Mouse (Mus musculus) liver, adult 2 months (tissue): Measurements from ENCODE around the gene St13. TPM values are rescaled to one million over a fixed set of nuclear protein-coding genes. Genes with fewer than 3 reads are reported as not detected.
A peak's percentile ranks its signal among the peaks of the same experiment; 100 is the strongest.
"Not testable (repeated sequence)": the region's sequence is repeated elsewhere in the genome, so short reads cannot be mapped to it uniquely, and the experiment has no call there.

Experiments used
- DNase-seq: peaks from one replicate; pipeline ENCODE4 v3.0.0-alpha.2; 2011; ENCODE audit warnings: low read depth, low spot score; ENCODE audit errors: extremely low read depth
- H3K27ac ChIP-seq: fragments of 200-500 bp; replicated peaks from 2 replicates; pipeline ENCODE4 v1.5.1; 2012; ENCODE audit warnings: low read depth, mild to moderate bottlenecking, control low read depth, inconsistent platforms, low read length; ENCODE audit not compliant: insufficient read depth
- H3K27me3 ChIP-seq: fragments of 200-500 bp; 2 replicates; pipeline ENCODE4 v1.6.1; 2012; ENCODE audit warnings: mild to moderate bottlenecking, moderate library complexity, low read length, inconsistent platforms; ENCODE audit not compliant: control insufficient read depth, insufficient read depth
- H3K36me3 ChIP-seq: fragments of 200-500 bp; 2 replicates; pipeline ENCODE4 v1.6.1; 2012; ENCODE audit warnings: low read length, inconsistent platforms; ENCODE audit not compliant: control insufficient read depth, insufficient read depth
- H3K4me1 ChIP-seq: fragments of 200-500 bp; 2 replicates; pipeline ENCODE4 v1.6.1; 2011; ENCODE audit warnings: low read length; ENCODE audit not compliant: control insufficient read depth, insufficient read depth
- H3K4me3 ChIP-seq: fragments of 200-500 bp; 2 replicates; pipeline ENCODE4 v1.5.1; 2011; ENCODE audit warnings: low read depth, mild to moderate bottlenecking, control low read depth, low read length, moderate library complexity; ENCODE audit not compliant: insufficient read depth
- H3K79me2 ChIP-seq: fragments of 200-500 bp; 2 replicates; pipeline ENCODE4 v1.6.1; 2012; ENCODE audit warnings: inconsistent platforms, mild to moderate bottlenecking, low read length, moderate library complexity; ENCODE audit not compliant: control insufficient read depth, insufficient read depth
- H3K9ac ChIP-seq: fragments of 200-500 bp; 2 replicates; pipeline ENCODE4 v1.6.1; 2012; ENCODE audit warnings: low read depth, mild to moderate bottlenecking, control low read depth, inconsistent platforms, low read length
- CTCF ChIP-seq: fragments of 200-500 bp; IDR thresholded peaks from 2 replicates; pipeline ENCODE4 v1.5.1; 2011; ENCODE audit warnings: low read depth, low read length, control low read depth
- POLR2A ChIP-seq: fragments of 200-500 bp; IDR thresholded peaks from 2 replicates; pipeline ENCODE4 v1.6.1; 2011; ENCODE audit warnings: low read length, control low read depth; ENCODE audit not compliant: insufficient read depth; ENCODE audit errors: extremely low read depth
- WGBS: fragments of 180-500 bp; shearing (Covaris S2); methylation state at CpG from one replicate; pipeline ENCODE4 v1.1.7; 2018; 5-methylcytosine and 5-hydroxymethylcytosine counted together
- polyA plus RNA-seq: library from polyadenylated mRNA; depleted of rRNA; stranded (reverse); fragments of >200 nt; gene quantifications from 2 replicates; pipeline ENCODE4 v1.2.3, GENCODE M21; 2012
- total RNA-seq: library from RNA; depleted of rRNA; stranded (reverse); fragments of >200 nt; gene quantifications from 2 replicates; pipeline ENCODE4 v1.2.3, GENCODE M21; 2014

The St13 gene
- total and polyA plus RNA-seq, 2 experiments: 29.2 to 98.9 TPM

- no peaks in the 10 kb centered on the region for H3K27me3 ChIP-seq
- peaks cover 13% of the 10 kb centered on the region for H3K4me1 ChIP-seq
- TF ChIP-seq CTCF (no peak), POLR2A (no peak)
- no peak overlapping the region for H3K4me3 ChIP-seq
- H3K36me3 ChIP-seq: peaks cover 19% of the 10 kb centered on the region
- peaks cover 4% of the 10 kb centered on the region; the same call in 1 of the 2 replicates for H3K79me2 ChIP-seq
- 91% methylated on average over 3 of the region's 3 CpGs for WGBS
- no peak overlapping the region for H3K27ac ChIP-seq
- DNase-seq: no peak
- no peak overlapping the region for H3K9ac ChIP-seq
Observed at GRCm38 (mm10) chr15:81425311-81425710, 25.4 kb upstream of the St13 start.

GRCm38 (mm10) chr15:81422156-81422681 lies 22.3 kb upstream of the St13 start:
- 18% methylated on average over 7 of the region's 7 CpGs for WGBS
- Histone ChIP-seq H3K27ac (peak overlapping the region; percentile 99), H3K36me3 (peaks cover 7% of the 10 kb centered on the region; the same call in 1 of the 2 replicates), H3K4me1 (peaks cover 16% of the 10 kb centered on the region), H3K27me3 (no peaks in the 10 kb centered on the region), H3K79me2 (peaks cover 15% of the 10 kb centered on the region; the same call in 1 of the 2 replicates), H3K9ac (peak overlapping the region; percentile 74), H3K4me3 (peak overlapping the region; percentile 58)
- DNase-seq: peak; percentile 82
- TF ChIP-seq POLR2A (no peak), CTCF (no peak)

GRCm38 (mm10) chr15:81421454-81421853 lies 21.6 kb upstream of the St13 start:
- peak; percentile 98 for DNase-seq
- WGBS: 13% methylated on average over 1 of the region's 1 CpGs
- Histone ChIP-seq H3K79me2 (peaks cover 15% of the 10 kb centered on the region; the same call in 1 of the 2 replicates), H3K4me1 (peaks cover 18% of the 10 kb centered on the region), H3K27ac (no peak overlapping the region), H3K4me3 (no peak overlapping the region; the same call in 1 of the 2 replicates), H3K9ac (no peak overlapping the region), H3K27me3 (no peaks in the 10 kb centered on the region), H3K36me3 (peaks cover 6% of the 10 kb centered on the region; the same call in 1 of the 2 replicates)
- no peak for TF ChIP-seq CTCF
- no peak for TF ChIP-seq POLR2A

GRCm38 (mm10) chr15:81418065-81418464 lies 18.2 kb upstream of the St13 start:
- Histone ChIP-seq H3K36me3 (peaks cover 14% of the 10 kb centered on the region; the same call in 1 of the 2 replicates), H3K9ac (no peak overlapping the region), H3K79me2 (peaks cover 12% of the 10 kb centered on the region; the same call in 1 of the 2 replicates), H3K27me3 (no peaks in the 10 kb centered on the region), H3K4me1 (peaks cover 18% of the 10 kb centered on the region), H3K4me3 (no peak overlapping the region), H3K27ac (peak overlapping the region; percentile 26; the same call in 1 of the 2 replicates)
- WGBS: 55% methylated on average over 4 of the region's 4 CpGs
- TF ChIP-seq POLR2A (no peak), CTCF (no peak)
- DNase-seq: peak; percentile 43

- H3K9ac ChIP-seq, H3K27me3 ChIP-seq, H3K4me3 ChIP-seq: not testable (repeated sequence)
- Histone ChIP-seq H3K4me1 (peaks cover 12% of the 10 kb centered on the region), H3K36me3 (peaks cover 14% of the 10 kb centered on the region; the same call in 1 of the 2 replicates), H3K27ac (peak overlapping the region; percentile 39), H3K79me2 (peaks cover 21% of the 10 kb centered on the region; the same call in 1 of the 2 replicates)
- 7% methylated on average over 22 of the region's 22 CpGs for WGBS
- DNase-seq: peak; percentile 86
Observed at GRCm38 (mm10) chr15:81416763-81417310, 17.0 kb upstream of the St13 start.

DNA sequence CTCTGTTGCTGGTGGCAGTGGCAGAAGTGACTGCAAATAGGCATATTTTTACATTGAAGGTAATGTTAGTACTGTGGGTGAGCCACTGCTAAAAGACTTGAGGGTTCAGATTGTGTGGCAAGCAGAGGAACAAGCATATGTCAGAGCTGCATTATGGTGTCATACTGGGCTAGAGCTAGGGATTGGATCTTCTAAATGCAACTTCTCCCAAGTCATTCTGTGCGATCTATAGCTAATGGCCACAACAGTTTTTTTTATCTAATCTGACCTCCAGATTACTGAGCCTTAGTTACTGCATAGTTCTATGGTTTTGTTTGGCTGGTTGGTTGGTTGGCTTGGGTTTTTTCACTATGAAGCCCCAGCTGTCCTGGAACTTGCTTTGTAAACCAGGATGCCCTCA lies 8.3 kb upstream of the St13 start, which contains the start of gene Dnajb7:
TSS of gene Dnajb7 (minus strand) at position 101 of the 400 bp plus-strand sequence.
- DNase-seq: no peak
- Histone ChIP-seq H3K4me1 (no peaks in the 10 kb centered on the region; the same call in 1 of the 2 replicates), H3K27ac (no peak within 1 kb of the TSS), H3K27me3 (no peaks in the 10 kb centered on the region), H3K36me3 (no peaks in the 10 kb centered on the region), H3K4me3 (no peak within 1 kb of the TSS), H3K9ac (no peak within 1 kb of the TSS), H3K79me2 (peaks cover 17% of the 10 kb centered on the region; the same call in 1 of the 2 replicates)
- TF ChIP-seq CTCF: no peak
- no peak for TF ChIP-seq POLR2A
- 93% methylated on average over 1 of the region's 1 CpGs for WGBS
